Mouse (Mus musculus) megakaryocyte, adult 5-6 weeks (primary cell): ENCODE measurements around the gene Olfr530. TPM values are rescaled to one million over a fixed set of nuclear protein-coding genes. Genes with fewer than 3 reads are reported as not detected.

Experiments used
- ATAC-seq: 2 replicates; pipeline ENCODE4 v1.8.0; 2016; ENCODE audit warnings: mild to moderate bottlenecking, inconsistent platforms; ENCODE audit not compliant: poor library complexity, severe bottlenecking
- total RNA-seq, 2 experiments: library from RNA; stranded (forward) in 1 of 2; stranded (reverse) in 1 of 2; fragments of 153-499, 151-499 nt in 1 of 2; fragments of 221-1000, 200-1000 nt in 1 of 2; gene quantifications; 2 replicates each; pipeline versions ENCODE4 v1.2.3 to v1.2.4; 2015 to 2017

The Olfr530 gene
- total RNA-seq (2015) = not detected in 2 replicates
- not detected in 2 replicates for total RNA-seq (2017)

- ATAC-seq = no peak
Observed at GRCm38 (mm10) chr7:140376231-140376630, at the start of gene Olfr530. Gene Olfr530, minus strand, starts transcription at chr7:140376331.

DNA sequence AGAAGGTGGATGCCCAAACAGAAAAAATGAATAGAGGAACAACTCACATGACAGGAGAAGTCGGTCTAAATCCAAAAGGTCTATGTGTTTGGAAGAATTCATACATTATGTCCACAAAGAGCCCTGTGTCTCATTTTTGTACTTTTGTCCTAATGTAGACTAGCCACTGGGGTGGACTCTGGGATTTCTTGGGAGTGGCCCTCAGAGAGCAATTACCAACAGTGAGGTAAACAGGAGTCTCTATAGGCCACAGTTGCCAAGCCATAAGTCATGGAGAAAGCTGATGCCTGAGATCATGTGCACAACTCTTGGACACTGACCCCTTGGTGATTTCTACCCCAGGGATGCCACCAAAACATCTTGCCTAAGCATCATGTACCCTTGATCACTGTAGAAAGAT is 45.4 kb upstream of the Olfr530 start, which contains the start of gene Olfr532:
Gene Olfr532 (minus strand): TSS at position 101 of the 400 bp plus-strand sequence.
- ATAC-seq = no peak

- ATAC-seq = no peak
Observed at GRCm38 (mm10) chr7:140402818-140403217, 26.7 kb upstream of the Olfr530 start, which contains the start of gene Olfr531. Gene Olfr531, minus strand, starts transcription at chr7:140402918.

DNA sequence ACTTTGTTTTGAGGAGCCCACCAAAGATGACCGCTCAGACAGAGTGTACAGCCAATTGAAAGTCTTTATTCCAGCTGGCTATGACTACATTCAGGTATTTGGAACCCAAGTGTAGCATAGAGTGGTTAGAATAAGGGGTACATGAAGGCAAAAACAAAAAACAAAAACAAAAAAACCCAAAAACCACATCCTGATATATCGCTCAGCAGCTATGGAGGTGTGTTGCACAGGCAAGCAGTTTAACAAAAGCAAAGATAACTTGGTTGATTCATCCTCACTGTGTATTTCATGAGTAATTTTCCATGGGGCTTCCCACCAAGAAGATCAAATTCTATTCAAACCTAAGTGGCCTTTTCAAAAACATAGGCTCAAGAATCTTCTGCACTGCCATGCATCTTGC is 780 bp upstream of the Olfr530 start:
- no peak for ATAC-seq

GRCm38 (mm10) chr7:140374300-140374699 is 1.8 kb downstream of the Olfr530 start:
- ATAC-seq = 0 out of 2 replicates have a peak, but pooled peaks have one; percentile 30

DNA sequence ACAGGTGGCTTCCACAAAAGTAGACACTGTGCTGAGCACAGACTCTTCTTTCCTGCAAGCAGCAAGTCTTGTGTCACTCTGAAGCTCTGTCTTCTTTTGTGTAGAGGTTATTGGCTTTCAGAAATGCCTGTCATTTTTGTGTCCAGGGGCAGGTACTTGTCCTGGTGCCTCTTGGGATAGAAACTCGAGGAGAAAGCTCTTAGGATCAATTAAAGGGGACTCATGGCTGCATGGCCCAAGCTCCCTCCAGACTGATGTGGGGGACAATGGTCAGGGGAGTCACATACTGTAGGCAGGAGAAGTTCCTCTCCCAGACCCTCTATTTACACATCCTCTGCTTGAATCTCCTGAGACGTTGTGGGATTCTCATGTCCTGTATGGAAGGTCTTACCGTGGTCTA is 14.6 kb downstream of the Olfr530 start, which contains the start of gene Olfr60:
Gene Olfr60 (minus strand): TSS at position 101 of the 400 bp plus-strand sequence.
- no peak for ATAC-seq

- no peak for ATAC-seq
Observed at GRCm38 (mm10) chr7:140333717-140334116, 42.4 kb downstream of the Olfr530 start, which contains the start of gene Olfr527. Gene Olfr527, plus strand, starts transcription at chr7:140334017.

- no peak for ATAC-seq
Observed at GRCm38 (mm10) chr7:140329766-140330304, 46.3 kb downstream of the Olfr530 start.

Other genes with a start within 250 kb of the Olfr530 start
- gene Mtg1, start 238.8 kb downstream of the Olfr530 start, total RNA-seq (2015) = 10.2 and 17.4 TPM in 2 replicates
- gene Mtg1, start 238.8 kb downstream of the Olfr530 start, total RNA-seq (2017) = 5.9 and 14.4 TPM in 2 replicates
- gene Sprn, start 221.5 kb downstream of the Olfr530 start, total RNA-seq (2015) = not detected in 2 replicates
- gene Sprn, start 221.5 kb downstream of the Olfr530 start, total RNA-seq (2017) = not detected in 2 replicates
- gene Olfr522, start 211.6 kb downstream of the Olfr530 start, total RNA-seq (2015) = not detected in 2 replicates
- not detected in 2 replicates for gene Olfr522, start 211.6 kb downstream of the Olfr530 start, total RNA-seq (2017)
- not detected in 2 replicates for gene Olfr523, start 203.1 kb downstream of the Olfr530 start, total RNA-seq (2015)
- gene Olfr523, start 203.1 kb downstream of the Olfr530 start, total RNA-seq (2017) = not detected in 2 replicates
- not detected in 2 replicates for gene Olfr524, start 170.4 kb downstream of the Olfr530 start, total RNA-seq (2015)
- gene Olfr524, start 170.4 kb downstream of the Olfr530 start, total RNA-seq (2017) = not detected in 2 replicates
- gene Cd163l1, start 158.1 kb downstream of the Olfr530 start, total RNA-seq (2015) = 0.11 and 0.41 TPM in 2 replicates
- gene Cd163l1, start 158.1 kb downstream of the Olfr530 start, total RNA-seq (2017) = 0.44 and 0.61 TPM in 2 replicates
- gene 5830411N06Rik, start 129.0 kb downstream of the Olfr530 start, total RNA-seq (2015) = not detected in 2 replicates
- 0.33 TPM in 1 of 2 replicates, not detected in the other for gene 5830411N06Rik, start 129.0 kb downstream of the Olfr530 start, total RNA-seq (2017)
- not detected in 2 replicates for gene Olfr525, start 55.5 kb downstream of the Olfr530 start, total RNA-seq (2015)
- gene Olfr525, start 55.5 kb downstream of the Olfr530 start, total RNA-seq (2017) = not detected in 2 replicates
- not detected in 2 replicates for gene Olfr527, start 42.3 kb downstream of the Olfr530 start, total RNA-seq (2015)
- not detected in 2 replicates for gene Olfr527, start 42.3 kb downstream of the Olfr530 start, total RNA-seq (2017)
- 0.11 TPM in 1 of 2 replicates, not detected in the other for gene Olfr60, start 14.7 kb downstream of the Olfr530 start, total RNA-seq (2015)
- not detected in 2 replicates for gene Olfr60, start 14.7 kb downstream of the Olfr530 start, total RNA-seq (2017)
- gene Olfr531, start 26.6 kb upstream of the Olfr530 start, total RNA-seq (2015) = not detected in 2 replicates
- not detected in 2 replicates for gene Olfr531, start 26.6 kb upstream of the Olfr530 start, total RNA-seq (2017)
- gene Olfr532, start 45.3 kb upstream of the Olfr530 start, total RNA-seq (2015) = not detected in 2 replicates
- not detected in 2 replicates for gene Olfr532, start 45.3 kb upstream of the Olfr530 start, total RNA-seq (2017)
- not detected in 2 replicates for gene Olfr533, start 87.0 kb upstream of the Olfr530 start, total RNA-seq (2015)
- not detected in 2 replicates for gene Olfr533, start 87.0 kb upstream of the Olfr530 start, total RNA-seq (2017)
- not detected in 2 replicates for gene Olfr535, start 107.9 kb upstream of the Olfr530 start, total RNA-seq (2015)
- not detected in 2 replicates for gene Olfr535, start 107.9 kb upstream of the Olfr530 start, total RNA-seq (2017)
- gene Olfr536, start 131.1 kb upstream of the Olfr530 start, total RNA-seq (2015) = not detected in 2 replicates
- not detected in 2 replicates for gene Olfr536, start 131.1 kb upstream of the Olfr530 start, total RNA-seq (2017)
- gene Olfr538, start 191.6 kb upstream of the Olfr530 start, total RNA-seq (2015) = not detected in 2 replicates
- gene Olfr538, start 191.6 kb upstream of the Olfr530 start, total RNA-seq (2017) = not detected in 2 replicates
- gene Olfr46, start 224.9 kb upstream of the Olfr530 start, total RNA-seq (2015) = not detected in 2 replicates
- 0.04 TPM in 1 of 2 replicates, not detected in the other for gene Olfr46, start 224.9 kb upstream of the Olfr530 start, total RNA-seq (2017)